Mouse (Mus musculus) neural tube, embryonic 13.5 days (tissue): ENCODE measurements around the gene Olfr1158. TPM values are rescaled to one million over a fixed set of nuclear protein-coding genes. Genes with fewer than 3 reads are reported as not detected.
"Not testable (repeated sequence)": the region's sequence is repeated elsewhere in the genome, so short reads cannot be mapped to it uniquely, and the experiment has no call there.

Experiments
- ATAC-seq: fragments of 200-750 bp; cut with Nextera tagmentation; 2 replicates; pipeline ENCODE4 v1.8.0; 2017; ENCODE audit warnings: low read depth, mild to moderate bottlenecking, moderate TSS enrichment, moderate library complexity
- H3K27ac ChIP-seq: fragments of 300-500 bp; sonication (generic); replicated peaks from 2 replicates; pipeline ENCODE4 v1.5.1; 2015; ENCODE audit warnings: moderate library complexity, mild to moderate bottlenecking, inconsistent platforms
- H3K27me3 ChIP-seq: fragments of 300-500 bp; sonication (generic); 2 replicates; pipeline ENCODE4 v1.6.1; 2015; ENCODE audit warnings: mild to moderate bottlenecking, inconsistent platforms
- H3K36me3 ChIP-seq: fragments of 300-500 bp; sonication (generic); 2 replicates; pipeline ENCODE4 v1.6.1; 2015; ENCODE audit warnings: mild to moderate bottlenecking, inconsistent platforms
- H3K4me1 ChIP-seq: fragments of 300-500 bp; sonication (generic); replicated peaks from 2 replicates; pipeline ENCODE4 v1.6.1; 2015; ENCODE audit warnings: inconsistent platforms
- H3K4me2 ChIP-seq: fragments of 300-500 bp; sonication (generic); 2 replicates; pipeline ENCODE4 v1.6.1; 2015; ENCODE audit warnings: inconsistent platforms, mild to moderate bottlenecking, moderate library complexity
- H3K4me3 ChIP-seq: fragments of 300-500 bp; sonication (generic); 2 replicates; pipeline ENCODE4 v1.5.1; 2015; ENCODE audit warnings: mild to moderate bottlenecking, inconsistent platforms
- H3K9ac ChIP-seq: fragments of 300-500 bp; sonication (generic); 2 replicates; pipeline ENCODE4 v1.6.1; 2015; ENCODE audit warnings: moderate library complexity, mild to moderate bottlenecking, inconsistent platforms
- H3K9me3 ChIP-seq: fragments of 300-500 bp; sonication (generic); 2 replicates; pipeline ENCODE4 v1.6.1; 2016; ENCODE audit warnings: inconsistent platforms
- WGBS: fragments of 180-500 bp; shearing (Covaris S2); methylation state at CpG from one replicate; pipeline ENCODE4 v1.1.7; 2015; 5-methylcytosine and 5-hydroxymethylcytosine counted together
- polyA plus RNA-seq: library from polyadenylated mRNA; unstranded; fragments of >200 nt; fragmentation: Nextera tagmentation; extraction: Ambion mirVana; gene quantifications from 2 replicates; pipeline ENCODE4 v1.2.1, GENCODE M21; 2015

The Olfr1158 gene
- polyA plus RNA-seq, result not detected in 2 replicates

DNA sequence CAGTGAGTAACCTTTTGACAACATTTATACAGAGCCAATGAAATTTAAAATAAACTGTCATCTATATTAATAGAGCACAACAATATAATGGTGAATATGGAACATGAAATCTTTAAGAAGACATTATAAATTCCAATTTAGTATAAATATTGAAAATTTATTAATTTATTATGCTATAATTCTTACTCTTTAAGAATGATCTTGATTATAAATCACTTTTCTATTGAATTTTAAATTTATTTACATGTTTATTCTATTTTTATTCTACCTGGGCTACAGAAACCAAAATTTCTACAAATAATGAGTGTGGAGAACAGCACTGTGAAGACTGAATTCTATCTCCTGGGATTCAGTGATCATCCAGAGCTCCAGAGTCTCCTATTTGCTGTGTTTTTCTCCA is at the start of gene Olfr1158:
Gene Olfr1158 (plus strand): TSS at position 301 of the 400 bp plus-strand sequence.
- Histone ChIP-seq H3K36me3 (no peaks in the 10 kb centered on the region), H3K4me3 (no peak within 1 kb of the TSS), H3K4me1 (no peaks in the 10 kb centered on the region), H3K27me3 (no peaks in the 10 kb centered on the region), H3K27ac (no peak within 1 kb of the TSS), H3K4me2 (no peak within 1 kb of the TSS), H3K9me3 (no peaks in the 10 kb centered on the region), H3K9ac (no peak within 1 kb of the TSS)
- ATAC-seq, result no peak

DNA sequence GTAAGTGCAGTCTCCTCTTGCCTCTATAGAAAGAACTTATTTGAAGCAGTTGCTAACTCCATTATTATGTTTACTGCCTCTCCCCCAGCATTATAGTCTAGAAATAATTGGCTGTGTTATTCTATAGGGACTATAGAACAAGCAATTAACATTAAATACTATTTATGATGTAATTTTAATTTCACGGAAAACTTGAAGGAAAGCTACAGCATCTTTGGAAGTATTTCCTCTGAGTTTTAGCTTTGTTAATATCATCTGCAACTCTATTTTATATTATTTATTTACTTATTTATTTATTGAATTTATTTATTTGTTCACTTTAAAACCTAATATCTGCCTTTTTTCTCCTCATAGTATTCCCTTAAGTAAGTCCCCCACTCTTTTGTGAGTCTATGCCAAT is 44.9 kb upstream of the Olfr1158 start, which contains the start of gene Olfr1155:
Gene Olfr1155 (minus strand): TSS at position 101 of the 400 bp plus-strand sequence.
- no peak for ATAC-seq
- Histone ChIP-seq H3K4me2 (no peak within 1 kb of the TSS), H3K4me1 (no peaks in the 10 kb centered on the region), H3K27ac (no peak within 1 kb of the TSS), H3K27me3 (no peaks in the 10 kb centered on the region), H3K9me3 (no peaks in the 10 kb centered on the region), H3K36me3 (no peaks in the 10 kb centered on the region), H3K9ac (no peak within 1 kb of the TSS), H3K4me3 (no peak within 1 kb of the TSS)
- WGBS, result 83% methylated on average over 1 of the region's 1 CpGs

GRCm38 (mm10) chr2:87953000-87953399 is 36.9 kb upstream of the Olfr1158 start, which contains the start of gene Olfr1156:
Gene Olfr1156, minus strand, starts transcription at chr2:87953100.
- Histone ChIP-seq H3K27me3 (no peaks in the 10 kb centered on the region), H3K4me2 (no peak within 1 kb of the TSS), H3K4me3 (no peak within 1 kb of the TSS), H3K9ac (no peak within 1 kb of the TSS), H3K27ac (no peak within 1 kb of the TSS), H3K4me1 (no peaks in the 10 kb centered on the region), H3K36me3 (no peaks in the 10 kb centered on the region), H3K9me3 (no peaks in the 10 kb centered on the region)
- no peak for ATAC-seq

- Histone ChIP-seq H3K4me2 (no peak within 1 kb of the TSS), H3K4me3 (no peak within 1 kb of the TSS), H3K36me3 (no peaks in the 10 kb centered on the region), H3K9ac (no peak within 1 kb of the TSS), H3K27ac (no peak within 1 kb of the TSS), H3K4me1 (no peaks in the 10 kb centered on the region), H3K27me3 (no peaks in the 10 kb centered on the region), H3K9me3 (no peaks in the 10 kb centered on the region)
- 95% methylated on average over 4 of the region's 4 CpGs for WGBS
- no peak for ATAC-seq
Measured at GRCm38 (mm10) chr2:87968199-87968598, 21.7 kb upstream of the Olfr1158 start, which contains the start of gene Olfr1157. Gene Olfr1157, minus strand, starts transcription at chr2:87968299.

DNA sequence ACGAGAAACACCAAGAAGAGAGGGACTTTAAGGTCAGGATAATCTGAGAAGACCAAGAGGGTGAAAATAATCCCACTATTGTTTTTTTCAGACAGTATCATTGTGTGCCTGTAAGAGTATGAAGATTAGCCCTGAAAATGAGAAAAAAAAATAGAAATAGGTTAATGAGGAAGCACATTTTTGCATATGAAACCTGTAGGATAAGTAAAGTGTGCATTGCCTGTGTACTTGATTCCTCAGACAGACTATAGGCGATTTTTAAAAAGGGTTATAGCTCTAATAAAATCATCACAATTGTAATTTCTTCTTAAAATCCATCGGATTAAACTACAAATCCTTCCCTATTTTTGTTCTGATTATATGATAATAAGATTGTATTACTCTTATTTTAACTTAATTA is 15.3 kb upstream of the Olfr1158 start, which contains the start of gene Olfr74:
Gene Olfr74 (minus strand): TSS at position 101 of the 400 bp plus-strand sequence.
- Histone ChIP-seq H3K27me3 (no peaks in the 10 kb centered on the region), H3K36me3 (no peaks in the 10 kb centered on the region), H3K9ac (no peak within 1 kb of the TSS), H3K9me3 (no peaks in the 10 kb centered on the region), H3K4me2 (no peak within 1 kb of the TSS), H3K4me1 (no peaks in the 10 kb centered on the region), H3K4me3 (no peak within 1 kb of the TSS), H3K27ac (no peak within 1 kb of the TSS)
- ATAC-seq, result no peak
- 78% methylated on average over 3 of the region's 3 CpGs for WGBS

DNA sequence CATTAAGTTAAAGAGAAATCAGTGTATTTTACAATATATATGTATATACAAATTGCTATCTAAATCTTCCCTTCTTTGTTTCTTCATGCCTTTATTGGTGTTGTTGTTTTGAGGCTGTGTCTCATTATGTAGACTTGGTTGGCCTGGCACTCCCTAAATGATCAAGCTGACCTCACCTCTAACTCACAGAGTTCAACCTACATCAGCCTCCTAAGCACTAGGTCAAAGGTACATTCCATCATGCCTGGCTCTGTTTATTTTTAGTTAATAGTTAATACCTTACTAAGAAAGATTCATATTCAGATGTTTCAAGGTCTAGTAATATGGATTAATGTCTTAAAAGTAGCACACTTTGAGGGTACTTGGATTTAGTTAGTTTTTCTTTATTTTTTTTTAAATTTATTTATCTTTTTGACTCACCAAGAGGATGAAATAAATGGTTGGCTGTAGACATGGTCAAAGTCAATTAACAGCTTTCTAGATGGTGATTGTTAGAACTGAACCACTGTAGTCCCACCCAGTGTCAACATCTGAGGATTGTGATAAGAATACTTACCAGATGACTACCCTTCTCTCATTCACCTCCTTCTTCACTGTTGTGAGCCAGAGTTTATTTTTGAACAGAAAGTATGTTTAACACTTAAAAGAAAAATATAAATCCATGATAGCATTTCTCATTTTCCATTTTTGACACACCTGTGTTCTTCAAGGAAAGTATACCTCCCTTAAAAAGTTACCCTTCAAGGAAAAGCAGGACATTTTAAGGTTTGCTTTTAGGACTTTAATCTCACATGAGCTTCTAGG is 17.8 kb downstream of the Olfr1158 start, which contains the start of gene Olfr1160:
Gene Olfr1160 (minus strand): TSS at position 754 of the 804 bp plus-strand sequence.
- H3K4me1 ChIP-seq, result no peaks in the 10 kb centered on the region
- H3K9me3 ChIP-seq, result no peaks in the 10 kb centered on the region
- no peak for ATAC-seq
- no peak within 1 kb of the TSS for H3K9ac ChIP-seq
- H3K36me3 ChIP-seq, result no peaks in the 10 kb centered on the region
- H3K4me2 ChIP-seq, result no peak within 1 kb of the TSS
- H3K4me3 ChIP-seq, result no peak within 1 kb of the TSS
- H3K27ac ChIP-seq, result no peak within 1 kb of the TSS
- H3K27me3 ChIP-seq, result no peaks in the 10 kb centered on the region

GRCm38 (mm10) chr2:88022474-88022873 is 32.6 kb downstream of the Olfr1158 start, which contains the start of gene Olfr1161:
Gene Olfr1161, plus strand, starts transcription at chr2:88022774.
- H3K27ac ChIP-seq, H3K4me3 ChIP-seq, H3K4me1 ChIP-seq, ATAC-seq, H3K9ac ChIP-seq, H3K27me3 ChIP-seq, H3K4me2 ChIP-seq, H3K9me3 ChIP-seq, H3K36me3 ChIP-seq: not testable (repeated sequence)
- WGBS, result 86% methylated on average over 1 of the region's 1 CpGs

DNA sequence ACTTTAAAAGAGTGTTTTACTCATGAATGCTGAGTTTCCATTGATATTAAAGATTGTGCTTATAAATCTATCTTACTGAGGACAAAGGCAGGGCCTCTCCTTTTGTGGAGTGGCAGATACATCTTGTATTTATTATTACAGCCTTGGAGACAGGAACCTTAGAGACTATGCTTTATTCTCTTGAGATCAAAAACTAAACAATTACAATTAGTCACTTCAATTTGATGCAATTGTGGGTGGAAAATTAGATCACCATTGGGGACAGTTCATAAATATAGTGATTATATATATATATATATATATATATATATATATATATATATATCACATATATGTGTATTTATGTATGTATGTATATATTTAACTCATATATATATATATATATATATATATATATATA is 47.7 kb downstream of the Olfr1158 start, which contains the start of gene Olfr73:
Gene Olfr73 (minus strand): TSS at position 101 of the 400 bp plus-strand sequence.
- no peak within 1 kb of the TSS for H3K27ac ChIP-seq
- no peak for ATAC-seq
- no peaks in the 10 kb centered on the region for H3K4me1 ChIP-seq

More for the DNA sequence above, 47.7 kb downstream of the Olfr1158 start, which contains the start of gene Olfr73:
- no peaks in the 10 kb centered on the region for H3K9me3 ChIP-seq
- no peak within 1 kb of the TSS for H3K9ac ChIP-seq
- no peak within 1 kb of the TSS for H3K4me3 ChIP-seq
- H3K27me3 ChIP-seq, result no peaks in the 10 kb centered on the region
- no peak within 1 kb of the TSS for H3K4me2 ChIP-seq
- no peaks in the 10 kb centered on the region for H3K36me3 ChIP-seq

Other genes with a start within 250 kb of the Olfr1158 start
- gene Olfr1140, start 246.4 kb upstream of the Olfr1158 start, polyA plus RNA-seq, result not detected in 2 replicates
- not detected in 2 replicates for gene Olfr1141, start 236.1 kb upstream of the Olfr1158 start, polyA plus RNA-seq
- not detected in 2 replicates for gene Olfr152, start 210.6 kb upstream of the Olfr1158 start, polyA plus RNA-seq
- not detected in 2 replicates for gene Olfr1143, start 189.5 kb upstream of the Olfr1158 start, polyA plus RNA-seq
- not detected in 2 replicates for gene Olfr1145, start 180.3 kb upstream of the Olfr1158 start, polyA plus RNA-seq
- not detected in 2 replicates for gene Olfr1148, start 159.6 kb upstream of the Olfr1158 start, polyA plus RNA-seq
- gene Olfr1150-ps1, start 146.1 kb upstream of the Olfr1158 start, polyA plus RNA-seq, result not detected in 2 replicates
- gene Olfr1151, start 134.3 kb upstream of the Olfr1158 start, polyA plus RNA-seq, result not detected in 2 replicates
- not detected in 2 replicates for gene Olfr1152, start 123.6 kb upstream of the Olfr1158 start, polyA plus RNA-seq
- gene Olfr1153, start 95.2 kb upstream of the Olfr1158 start, polyA plus RNA-seq, result not detected in 2 replicates
- gene Olfr1154, start 84.9 kb upstream of the Olfr1158 start, polyA plus RNA-seq, result not detected in 2 replicates
- gene Olfr1155, start 45.0 kb upstream of the Olfr1158 start, polyA plus RNA-seq, result not detected in 2 replicates
- gene Olfr1156, start 37.0 kb upstream of the Olfr1158 start, polyA plus RNA-seq, result not detected in 2 replicates
- not detected in 2 replicates for gene Olfr1157, start 21.8 kb upstream of the Olfr1158 start, polyA plus RNA-seq
- not detected in 2 replicates for gene Olfr74, start 15.4 kb upstream of the Olfr1158 start, polyA plus RNA-seq
- gene Olfr1160, start 18.2 kb downstream of the Olfr1158 start, polyA plus RNA-seq, result not detected in 2 replicates
- gene Olfr1161, start 32.7 kb downstream of the Olfr1158 start, polyA plus RNA-seq, result not detected in 2 replicates
- gene Olfr73, start 47.6 kb downstream of the Olfr1158 start, polyA plus RNA-seq, result not detected in 2 replicates
- gene Olfr1162, start 61.0 kb downstream of the Olfr1158 start, polyA plus RNA-seq, result not detected in 2 replicates
- gene Olfr1163, start 81.7 kb downstream of the Olfr1158 start, polyA plus RNA-seq, result not detected in 2 replicates
- not detected in 2 replicates for gene Olfr1164, start 103.9 kb downstream of the Olfr1158 start, polyA plus RNA-seq
- gene Olfr1166, start 138.2 kb downstream of the Olfr1158 start, polyA plus RNA-seq, result not detected in 2 replicates
- gene Olfr1167, start 165.1 kb downstream of the Olfr1158 start, polyA plus RNA-seq, result not detected in 2 replicates
- not detected in 2 replicates for gene Olfr1168, start 191.8 kb downstream of the Olfr1158 start, polyA plus RNA-seq
- not detected in 2 replicates for gene Olfr1170, start 238.2 kb downstream of the Olfr1158 start, polyA plus RNA-seq